Mouse (Mus musculus) cerebellum, postnatal 10 days (tissue): ENCODE measurements at regions not wholly inside any gene's neighbourhood (a gene's known extent, or its start where the extent isn't known, plus 50 kb on each side); places are given as distances from the start of the nearest gene placed in this dataset.
"Not testable (repeated sequence)": the region's sequence is repeated elsewhere in the genome, so short reads cannot be mapped to it uniquely, and the experiment has no call there.

ENCODE experiments used
- DNase-seq, 2 experiments: peaks; one replicate each; pipeline ENCODE4 v3.0.0; 2021; ENCODE audit warnings: mixed read lengths in 2 of 2

- DNase-seq: no peak
These were observed 54.7 kb upstream of the Commd3 start for GRCm38 (mm10) chr2:18617520-18617919.

GRCm38 (mm10) chr2:18609868-18610185 is 62.4 kb upstream of the Commd3 start:
- DNase-seq: no peak

DNA sequence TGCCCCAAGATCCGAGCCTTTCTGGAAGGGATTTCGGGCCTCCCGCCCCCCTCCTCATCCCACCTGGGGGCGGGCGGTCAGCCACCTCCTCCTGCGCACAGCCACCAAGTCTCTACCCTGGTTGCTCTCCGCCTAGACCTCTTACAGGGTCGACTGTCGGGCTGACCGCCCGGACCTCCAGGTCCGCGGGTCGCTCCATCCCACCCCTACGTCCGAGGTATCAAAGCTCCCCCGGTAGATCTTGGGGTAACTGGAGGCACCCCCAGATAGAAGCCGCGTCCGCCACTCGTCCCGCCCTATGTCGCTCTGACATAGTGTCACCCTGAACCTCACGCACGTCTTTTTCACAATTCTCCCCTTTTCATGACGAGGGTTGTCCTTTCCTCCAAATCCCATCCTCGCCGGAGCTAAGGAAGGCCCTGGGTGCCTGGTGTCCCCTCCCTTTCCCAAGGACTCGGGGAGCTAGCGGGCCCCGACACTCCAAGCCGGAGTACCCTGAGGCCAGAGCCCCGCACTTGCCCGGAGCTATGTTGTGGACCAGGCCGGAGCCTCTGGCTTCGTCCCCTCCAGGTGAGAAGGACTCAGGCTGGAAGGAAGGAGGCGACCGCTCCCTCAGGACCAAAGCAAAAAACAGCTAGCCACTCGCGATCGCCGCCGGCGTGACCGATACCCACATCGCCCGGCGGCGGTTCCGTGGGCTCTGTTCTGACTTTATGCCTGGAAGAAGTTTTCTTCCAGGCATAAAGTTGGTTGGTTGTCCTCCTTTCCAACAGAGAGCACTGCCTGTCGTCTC is 62.9 kb upstream of the Commd3 start:
- peak; percentile 49 to 62 for DNase-seq

DNA sequence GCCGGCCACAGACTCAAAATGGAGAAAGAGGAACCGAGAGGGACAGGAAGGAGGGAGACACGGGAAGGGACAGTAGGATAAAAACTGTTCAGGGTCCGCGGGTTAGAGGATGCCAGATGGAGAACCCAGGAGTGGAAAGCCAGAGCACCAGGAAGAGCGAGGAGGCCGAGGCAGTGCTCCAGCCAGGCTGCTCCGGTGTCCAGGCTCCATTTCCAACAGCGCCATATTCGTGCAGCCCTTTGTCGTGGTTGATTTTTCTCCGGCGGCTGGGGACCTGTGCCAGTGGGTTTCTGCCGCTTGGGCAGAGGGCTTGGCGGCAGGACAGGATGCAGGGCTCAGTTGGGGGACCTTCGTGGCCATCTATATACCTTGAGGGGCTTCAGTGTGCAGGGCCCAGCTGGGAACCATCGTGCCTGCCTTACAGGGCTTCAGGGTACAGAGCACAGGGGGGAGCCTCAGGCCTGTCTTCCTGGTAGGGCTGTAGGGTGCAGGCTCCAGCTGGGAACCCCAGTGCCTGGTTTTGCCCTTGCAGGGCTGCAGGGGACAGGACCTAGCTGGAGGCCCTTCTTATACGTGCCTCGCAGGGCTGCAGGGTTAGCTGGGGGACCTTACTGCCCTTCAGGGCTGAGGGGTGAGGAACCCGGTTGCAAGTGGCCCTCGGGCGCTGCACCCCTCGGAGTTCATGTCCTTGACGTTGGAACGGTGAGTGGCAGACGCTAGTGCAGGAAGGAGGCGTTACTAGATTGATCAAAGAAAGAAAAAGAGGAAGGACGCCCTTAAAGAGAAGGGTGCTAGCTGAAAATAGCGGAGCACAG is 63.7 kb upstream of the Commd3 start:
- DNase-seq: peak; percentile 81 to 84

DNA sequence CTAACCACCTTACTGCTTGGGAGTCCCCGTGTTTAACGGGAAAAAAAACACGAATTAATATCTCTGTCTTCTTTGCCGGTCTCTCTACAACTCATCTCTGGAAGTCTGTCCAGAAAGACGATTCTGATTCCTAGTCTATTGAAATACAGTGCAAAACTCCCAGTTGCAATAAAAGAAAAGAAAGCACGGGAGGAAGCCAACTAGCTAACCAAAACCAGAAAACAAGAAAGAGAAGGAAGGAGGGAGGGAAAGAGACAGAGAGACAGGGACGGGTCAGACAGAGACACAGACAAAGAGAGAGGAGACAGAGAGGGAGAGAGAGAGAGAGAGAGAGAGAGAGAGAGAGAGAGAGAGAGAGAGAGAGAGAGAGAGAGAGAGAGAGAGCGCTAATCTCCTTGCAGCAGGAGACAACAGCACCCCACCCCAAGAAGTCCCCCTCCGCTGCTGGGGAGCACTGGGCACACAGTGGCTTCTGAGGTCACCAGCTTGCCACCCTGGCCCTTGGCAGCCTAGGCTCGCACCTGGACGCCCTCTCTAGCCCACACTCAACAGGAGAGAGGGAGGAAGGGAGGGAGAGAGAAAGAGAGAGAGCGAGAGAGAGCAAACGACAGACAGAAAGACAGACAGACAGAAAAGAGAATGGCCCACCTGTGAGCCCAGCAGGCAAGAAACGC is 64.5 kb upstream of the Commd3 start:
- DNase-seq: peak in 1 of 2 experiments; percentile 64

DNA sequence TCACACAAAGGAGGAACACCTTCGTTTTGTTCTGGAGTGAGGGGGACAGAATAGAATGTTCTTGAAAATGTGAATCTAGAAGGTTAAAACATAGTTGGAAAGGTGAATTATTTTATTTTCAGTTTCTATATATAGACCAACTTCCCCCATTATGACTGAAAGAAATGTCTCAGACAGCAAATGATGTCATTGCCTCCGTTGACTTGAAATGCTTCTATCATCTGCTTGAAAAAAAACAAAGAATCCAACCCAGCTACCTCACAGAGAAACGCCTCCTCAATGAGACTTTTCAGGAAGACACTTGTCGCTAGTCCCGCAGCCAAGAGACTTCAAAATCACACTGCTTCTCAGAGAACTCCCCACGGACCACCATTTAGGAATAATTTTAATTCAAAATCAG is 65.1 kb upstream of the Commd3 start:
- peak in 1 of 2 experiments; percentile 30 for DNase-seq

GRCm38 (mm10) chr2:18592221-18592620 is 80.0 kb upstream of the Commd3 start:
- no peak for DNase-seq

GRCm38 (mm10) chr2:18588232-18588631 is 84.0 kb upstream of the Commd3 start:
- DNase-seq: no peak

DNA sequence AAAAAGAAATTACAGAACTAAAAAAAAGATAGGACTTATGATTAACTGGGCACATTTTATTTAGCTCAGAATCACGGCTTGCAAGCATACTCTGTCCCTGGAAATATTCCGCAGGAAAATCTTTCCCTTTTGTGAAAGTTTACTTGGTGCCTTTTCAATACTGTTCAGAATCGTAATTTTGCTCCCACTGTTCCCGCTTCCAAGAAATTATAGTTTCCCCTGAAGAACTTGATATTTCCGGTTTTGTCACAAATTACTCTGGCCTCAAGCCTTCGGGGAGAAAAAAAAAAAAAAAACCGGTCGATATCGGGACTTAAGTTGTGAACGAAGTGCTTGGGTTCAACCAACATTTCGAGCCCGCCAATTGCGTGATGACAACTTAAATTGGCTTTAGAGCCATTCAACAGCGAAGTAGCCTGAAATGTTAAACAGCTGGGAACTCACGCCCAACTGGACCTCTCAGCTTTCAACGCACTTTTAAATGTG is 84.4 kb upstream of the Commd3 start:
- DNase-seq: peak; percentile 17 to 28

GRCm38 (mm10) chr2:18586925-18587724 is 85.1 kb upstream of the Commd3 start:
- DNase-seq: peak; percentile 93 to 94

- peak; percentile 54 to 58 for DNase-seq
These were observed 86.4 kb upstream of the Commd3 start for GRCm38 (mm10) chr2:18585564-18586336.

DNA sequence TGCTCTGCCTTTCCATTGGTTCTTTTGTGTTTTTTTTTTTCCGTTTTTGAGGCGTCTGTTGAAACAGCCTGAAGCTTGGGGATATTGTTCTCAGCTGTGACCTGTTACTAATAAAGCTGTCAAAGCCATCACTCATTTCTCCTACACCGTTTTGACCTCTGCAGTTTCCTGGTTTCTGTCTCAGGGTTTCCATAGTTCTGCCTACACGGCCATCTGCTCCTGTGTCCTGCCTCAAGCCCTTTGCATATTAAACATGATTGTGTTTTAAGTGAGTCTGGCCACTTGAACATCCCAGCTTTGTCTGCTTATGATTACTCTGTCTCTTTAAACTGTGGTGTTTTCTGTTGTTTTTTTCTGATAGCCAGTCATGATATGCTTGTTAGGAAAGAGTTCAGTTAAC is 114.1 kb upstream of the Commd3 start:
- DNase-seq: no peak

- DNase-seq: no peak
These were observed 124.1 kb upstream of the Commd3 start for GRCm38 (mm10) chr2:18547964-18548643.

GRCm38 (mm10) chr2:18524387-18524786 is 131.8 kb upstream of the Dnajc1 start:
- no peak for DNase-seq

- no peak for DNase-seq
These were observed 131.3 kb upstream of the Dnajc1 start for GRCm38 (mm10) chr2:18523911-18524310.

- peak; percentile 16 to 17 for DNase-seq
These were observed 120.8 kb upstream of the Dnajc1 start for GRCm38 (mm10) chr2:18513435-18513834.

GRCm38 (mm10) chr2:18509317-18509716 is 116.7 kb upstream of the Dnajc1 start:
- no peak for DNase-seq

- DNase-seq: peak; percentile 13 to 24
These were observed 80.7 kb upstream of the Dnajc1 start for GRCm38 (mm10) chr2:18473361-18473771.

DNA sequence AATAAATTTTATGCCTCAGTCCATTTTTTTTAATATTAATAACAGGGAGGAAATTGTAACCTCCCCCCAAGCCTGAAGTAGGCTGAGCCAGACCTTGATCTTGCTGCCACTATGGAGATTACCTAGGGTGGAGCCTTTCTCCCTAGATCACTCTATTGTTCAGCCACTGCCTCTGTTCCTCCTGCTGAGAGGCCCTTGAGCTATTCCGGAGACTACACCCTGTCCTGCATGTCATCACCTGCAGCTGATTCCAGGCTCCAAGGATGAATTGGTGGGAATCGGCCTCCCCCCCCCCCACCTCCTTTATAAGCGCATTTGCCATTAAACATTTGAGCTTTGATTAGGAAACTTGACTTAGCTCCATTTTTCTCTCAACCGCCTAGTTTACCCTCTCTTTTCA is 68.3 kb upstream of the Dnajc1 start:
- DNase-seq: no peak

- DNase-seq: not testable (repeated sequence)
These were observed 67.7 kb upstream of the Dnajc1 start for GRCm38 (mm10) chr2:18460281-18460680.

DNA sequence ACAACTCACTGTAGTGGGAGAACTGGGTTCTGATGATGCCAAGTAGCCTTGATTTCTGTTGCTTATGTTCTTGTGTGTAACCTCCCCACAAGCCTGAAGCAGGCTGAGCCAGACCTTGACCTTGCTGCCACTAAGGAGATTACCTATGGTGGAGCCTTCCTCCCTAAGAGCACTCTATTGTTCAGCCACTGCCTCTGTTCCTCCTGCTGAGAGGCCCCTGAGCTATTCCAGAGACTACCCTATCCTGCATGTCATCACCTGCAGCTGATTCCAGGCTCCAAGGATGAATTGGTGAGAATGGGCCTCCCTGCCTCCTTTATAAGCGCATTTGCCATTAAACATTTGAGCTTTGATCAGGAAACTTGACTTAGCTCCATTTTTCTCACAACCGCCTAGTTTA is 60.8 kb upstream of the Dnajc1 start:
- DNase-seq: not testable (repeated sequence)
